ENCODE assay signal across 9 mouse cellular contexts in genomic region chr4:63622378-63622835, GRCm38 (mm10). TPM values are rescaled to one million over a fixed set of nuclear protein-coding genes. Genes with fewer than 3 reads are reported as not detected.
DNase-seq lines count a peak whose midpoint lies in the region; ATAC-seq and TF ChIP-seq lines count a peak whose summit lies in the region.
"Had no signal": no experiment of that assay in that cellular context is flagged by ENCODE, and none has a peak within 500 bp of the region (broad histone marks: within the 10 kb centered on the region; RNA-seq: fewer than 3 reads in every experiment).

Gene Tex48, minus strand, starts transcription at chr4:63622428.

- no peak within 1 kb of the TSS for H3K9ac ChIP-seq in kidney, embryonic 15.5 days
- no peak within 1 kb of the TSS for H3K9ac ChIP-seq in liver, adult 2 months (ENCODE audit: low read depth, low read length)
- H3K9ac ChIP-seq: liver, embryonic 15.5 days had no signal

- no peak within 1 kb of the TSS for H3K4me2 ChIP-seq in kidney, embryonic 15.5 days
- H3K4me2 ChIP-seq: liver, embryonic 15.5 days had no signal

- no peaks in the 10 kb centered on the region for H3K9me3 ChIP-seq in kidney, embryonic 15.5 days (replicated peaks)
- H3K9me3 ChIP-seq: liver, embryonic 15.5 days had no signal

- in situ Hi-C loops in Patski (cut with MboI; ENCODE audit: low pct_unique_long_range_greater_than_20kb) = loop anchor here (5.0 to 10.0 kb wide), 2 partner anchors 220 to 872 kb away; no protein-coding TSS in a partner anchor

- ATAC-seq in kidney, embryonic 15.5 days (replicated peaks; ENCODE audit: low FRiP score) = 0 out of 2 replicates have a peak, but pooled peaks have one; percentile 29
- ATAC-seq in CD4-positive, CD25-positive, alpha-beta regulatory T cell, adult 4 months = peak; percentile 49
- ATAC-seq in Patski = no peak

- DNase-seq in kidney, adult 18-20 months = no peak
- DNase-seq in Patski (ENCODE audit: low read depth, low spot score) = no peak
- DNase-seq in liver, adult 2 months (ENCODE audit: extremely low read depth, low read depth, low spot score) = no peak
- peak; percentile 75 for DNase-seq in thymus, postnatal 4 days
- DNase-seq in heart, adult 8-10 months (ENCODE audit: low spot score) = no peak
- DNase-seq in layer of hippocampus, adult 9-10 months (ENCODE audit: low spot score) = no peak

- no peak within 1 kb of the TSS for H3K27ac ChIP-seq in kidney, embryonic 15.5 days
- no peak within 1 kb of the TSS for H3K27ac ChIP-seq in liver, adult 2 months (replicated peaks; ENCODE audit: insufficient read depth, low read depth, low read length)
- H3K27ac ChIP-seq: liver, embryonic 15.5 days had no signal

- no peaks in the 10 kb centered on the region for H3K79me2 ChIP-seq in liver, adult 2 months (ENCODE audit: control insufficient read depth, insufficient read depth, low read length)

- TF ChIP-seq POLR2A in liver, adult 2 months (IDR thresholded peaks at IDR 0.05; ENCODE audit: extremely low read depth, insufficient read depth, low read length) = no peak

- H3K36me3 ChIP-seq in kidney, embryonic 15.5 days = no peaks in the 10 kb centered on the region
- H3K36me3 ChIP-seq in liver, adult 2 months (ENCODE audit: control insufficient read depth, insufficient read depth, low read length) = no peaks in the 10 kb centered on the region
- H3K36me3 ChIP-seq: liver, embryonic 15.5 days had no signal

- 55% methylated on average over 5 of the region's 5 CpGs for WGBS in kidney, embryonic 15.5 days
- 50% methylated on average over 5 of the region's 5 CpGs for WGBS in liver, adult 2 months

- peak; percentile 60 for TF ChIP-seq CTCF in Patski (IDR thresholded peaks at IDR 0.05)
- TF ChIP-seq CTCF in liver, adult 2 months (IDR thresholded peaks at IDR 0.05; ENCODE audit: low read depth, low read length) = peak; percentile 42

- POLR2A ChIA-PET in Patski (lab: Charles Lee) = no interaction called here

- no peaks in the 10 kb centered on the region for H3K27me3 ChIP-seq in kidney, embryonic 15.5 days
- H3K27me3 ChIP-seq in Patski = no peaks in the 10 kb centered on the region
- no peaks in the 10 kb centered on the region for H3K27me3 ChIP-seq in liver, adult 2 months (ENCODE audit: control insufficient read depth, insufficient read depth, low read length)
- H3K27me3 ChIP-seq: liver, embryonic 15.5 days had no signal

- CTCF ChIA-PET in Patski (lab: Charles Lee) = interaction anchor here (1.2 to 1.9 kb wide), 6 partner anchors 8 to 218 kb away, joined by 3 to 6 read pairs (median 4); no protein-coding TSS in a partner anchor

- H3K4me3 ChIP-seq in kidney, embryonic 15.5 days (replicated peaks) = no peak within 1 kb of the TSS
- no peak within 1 kb of the TSS for H3K4me3 ChIP-seq in liver, adult 2 months (ENCODE audit: insufficient read depth, low read depth, low read length)
- H3K4me3 ChIP-seq: liver, embryonic 15.5 days had no signal

- no peaks in the 10 kb centered on the region for H3K4me1 ChIP-seq in kidney, embryonic 15.5 days
- H3K4me1 ChIP-seq in liver, adult 2 months (ENCODE audit: control insufficient read depth, insufficient read depth, low read length) = no peaks in the 10 kb centered on the region
- H3K4me1 ChIP-seq: liver, embryonic 15.5 days had no signal

RNA-seq across cellular contexts. Expression of gene Tex48, which starts in this region (rescaled TPM):
- not detected in 2 replicates for polyA plus RNA-seq in kidney, embryonic 15.5 days (2015; fragmentation: Nextera tagmentation; extraction: Ambion mirVana)
- not detected for polyA plus RNA-seq in CD4-positive, CD25-positive, alpha-beta regulatory T cell, adult 4 months (2017; shearing (Covaris generic))
- polyA plus RNA-seq in Patski (2021) = not detected
- total RNA-seq in liver, adult 2 months (2014; rRNA removed) = not detected in 2 replicates
- polyA plus RNA-seq in liver, adult 2 months (2012; rRNA removed) = not detected in 2 replicates
- not detected for total RNA-seq in heart, adult 8-10 months (2022)
- polyA plus RNA-seq: liver, embryonic 15.5 days had no signal

Comparison
In these comparisons a context has a peak if more than half of its experiments do, and no peak if none do; other contexts are left out.
1. Peak in ATAC-seq in kidney, embryonic 15.5 days; RNA of the gene not detected or under 1 TPM.
2. Peak in ATAC-seq in CD4-positive, CD25-positive, alpha-beta regulatory T cell, adult 4 months; RNA of the gene not detected or under 1 TPM.